Mouse (Mus musculus) midbrain, embryonic 11.5 days (tissue): ENCODE measurements around the gene Ugt1a9. TPM values are rescaled to one million over a fixed set of nuclear protein-coding genes. Genes with fewer than 3 reads are reported as not detected.
"Not testable (repeated sequence)": the region's sequence is repeated elsewhere in the genome, so short reads cannot be mapped to it uniquely, and the experiment has no call there.

ENCODE experiments used
- ATAC-seq: fragments of 200-750 bp; cut with Nextera tagmentation; 2 replicates; pipeline ENCODE4 v1.8.0; 2017; ENCODE audit warnings: moderate TSS enrichment, moderate library complexity; ENCODE audit not compliant: low FRiP score
- DNase-seq: peaks from one replicate; pipeline ENCODE4 v3.0.0; 2015; ENCODE audit warnings: low spot score; ENCODE audit errors: missing footprints
- H3K27ac ChIP-seq: fragments of 300-500 bp; sonication (generic); 2 replicates; pipeline ENCODE4 v1.5.1; 2014; ENCODE audit warnings: low read depth, low read length
- H3K27me3 ChIP-seq: fragments of 300-500 bp; sonication (generic); 2 replicates; pipeline ENCODE4 v1.6.1; 2014; ENCODE audit warnings: mild to moderate bottlenecking, low read length, moderate library complexity, mixed read lengths; ENCODE audit not compliant: control insufficient read depth, insufficient read depth
- H3K36me3 ChIP-seq: fragments of 300-500 bp; sonication (generic); 2 replicates; pipeline ENCODE4 v1.6.1; 2014; ENCODE audit warnings: mild to moderate bottlenecking, low read length, moderate library complexity, mixed read lengths; ENCODE audit not compliant: control insufficient read depth, insufficient read depth
- H3K4me1 ChIP-seq: fragments of 300-500 bp; sonication (generic); 2 replicates; pipeline ENCODE4 v1.6.1; 2014; ENCODE audit warnings: low read length; ENCODE audit not compliant: control insufficient read depth, insufficient read depth
- H3K4me2 ChIP-seq: fragments of 300-500 bp; sonication (generic); 2 replicates; pipeline ENCODE4 v1.6.1; 2014; ENCODE audit warnings: mild to moderate bottlenecking, moderate library complexity
- H3K4me3 ChIP-seq: fragments of 300-500 bp; sonication (generic); 2 replicates; pipeline ENCODE4 v1.5.1; 2014; ENCODE audit warnings: low read depth, low read length
- H3K9ac ChIP-seq: fragments of 300-500 bp; sonication (generic); 2 replicates; pipeline ENCODE4 v1.6.1; 2014; ENCODE audit warnings: low read length
- H3K9me3 ChIP-seq: fragments of 300-500 bp; sonication (generic); 2 replicates; pipeline ENCODE4 v1.6.1; 2016; ENCODE audit warnings: low read length; ENCODE audit not compliant: control insufficient read depth
- WGBS: fragments of 180-500 bp; shearing (Covaris S2); extraction: QIAGEN DNeasy Blood & Tissue Kit; methylation state at CpG from one replicate; pipeline ENCODE4 v1.1.7; 2014; 5-methylcytosine and 5-hydroxymethylcytosine counted together
- polyA plus RNA-seq: library from polyadenylated mRNA; unstranded; fragments of >200 nt; fragmentation: Nextera tagmentation; extraction: Ambion mirVana; gene quantifications from 2 replicates; pipeline ENCODE4 v1.2.1, GENCODE M21; 2014

The Ugt1a9 gene
- polyA plus RNA-seq, 1 experiment from 2014 or later = not detected

GRCm38 (mm10) chr1:88125827-88126360 is 55.3 kb downstream of the Ugt1a9 start:
- H3K9ac ChIP-seq, DNase-seq, ATAC-seq, H3K9me3 ChIP-seq, H3K27me3 ChIP-seq, H3K4me3 ChIP-seq, H3K4me1 ChIP-seq, H3K4me2 ChIP-seq, H3K36me3 ChIP-seq, H3K27ac ChIP-seq: not testable (repeated sequence)
- 84% methylated on average over 4 of the region's 4 CpGs for WGBS

GRCm38 (mm10) chr1:88129091-88129490 is 58.5 kb downstream of the Ugt1a9 start:
- not testable (repeated sequence) for H3K4me2 ChIP-seq, H3K4me3 ChIP-seq, H3K27ac ChIP-seq, DNase-seq, H3K9ac ChIP-seq, H3K27me3 ChIP-seq, ATAC-seq, H3K36me3 ChIP-seq, H3K4me1 ChIP-seq, H3K9me3 ChIP-seq
- 93% methylated on average over 2 of the region's 2 CpGs for WGBS

- not testable (repeated sequence) for H3K4me1 ChIP-seq, H3K9ac ChIP-seq, DNase-seq, H3K9me3 ChIP-seq, ATAC-seq, H3K4me2 ChIP-seq, H3K4me3 ChIP-seq, H3K27me3 ChIP-seq, H3K27ac ChIP-seq, H3K36me3 ChIP-seq
- 84% methylated on average over 1 of the region's 1 CpGs for WGBS
These were observed 59.6 kb downstream of the Ugt1a9 start for GRCm38 (mm10) chr1:88130223-88130622.

GRCm38 (mm10) chr1:88133908-88134456 is 63.4 kb downstream of the Ugt1a9 start:
- Histone ChIP-seq H3K4me3 (no peak overlapping the region), H3K27me3 (no peaks in the 10 kb centered on the region), H3K27ac (no peak overlapping the region), H3K9me3 (no peaks in the 10 kb centered on the region), H3K9ac (no peak overlapping the region), H3K4me2 (no peak overlapping the region), H3K4me1 (no peaks in the 10 kb centered on the region), H3K36me3 (no peaks in the 10 kb centered on the region)
- WGBS = 85% methylated on average over 3 of the region's 3 CpGs
- ATAC-seq = no peak
- DNase-seq = no peak

GRCm38 (mm10) chr1:88134457-88135011 is 63.9 kb downstream of the Ugt1a9 start, which contains the start of gene Ugt1a6a:
TSS of gene Ugt1a6a (plus strand) at chr1:88134809.
- not testable (repeated sequence) for H3K27ac ChIP-seq, H3K9ac ChIP-seq, H3K4me3 ChIP-seq, H3K9me3 ChIP-seq, H3K36me3 ChIP-seq, DNase-seq, H3K27me3 ChIP-seq, H3K4me1 ChIP-seq, ATAC-seq, H3K4me2 ChIP-seq
- WGBS = 49% methylated on average over 5 of the region's 5 CpGs

GRCm38 (mm10) chr1:88135229-88135904 is 64.8 kb downstream of the Ugt1a9 start:
- not testable (repeated sequence) for DNase-seq, H3K9me3 ChIP-seq, H3K27me3 ChIP-seq

GRCm38 (mm10) chr1:88136646-88137045 is 66.0 kb downstream of the Ugt1a9 start:
- no peaks in the 10 kb centered on the region for H3K36me3 ChIP-seq

More at GRCm38 (mm10) chr1:88135229-88135904, 64.8 kb downstream of the Ugt1a9 start:
- 92% methylated on average over 5 of the region's 6 CpGs for WGBS
- H3K27ac ChIP-seq, H3K36me3 ChIP-seq, ATAC-seq, H3K9ac ChIP-seq, H3K4me1 ChIP-seq, H3K4me3 ChIP-seq, H3K4me2 ChIP-seq: not testable (repeated sequence)

GRCm38 (mm10) chr1:88137264-88137663 is 66.7 kb downstream of the Ugt1a9 start:
- DNase-seq = no peak
- H3K9ac ChIP-seq = no peak overlapping the region
- no peaks in the 10 kb centered on the region for H3K27me3 ChIP-seq
- H3K4me1 ChIP-seq = no peaks in the 10 kb centered on the region
- no peak overlapping the region for H3K27ac ChIP-seq
- no peaks in the 10 kb centered on the region for H3K9me3 ChIP-seq
- H3K4me2 ChIP-seq = no peak overlapping the region
- H3K36me3 ChIP-seq = no peaks in the 10 kb centered on the region
- H3K4me3 ChIP-seq = no peak overlapping the region
- no peak for ATAC-seq
- 89% methylated on average over 3 of the region's 3 CpGs for WGBS

More at GRCm38 (mm10) chr1:88136646-88137045, 66.0 kb downstream of the Ugt1a9 start:
- Histone ChIP-seq H3K27me3 (no peaks in the 10 kb centered on the region), H3K9ac (no peak overlapping the region), H3K27ac (no peak overlapping the region), H3K4me3 (no peak overlapping the region), H3K4me2 (no peak overlapping the region), H3K9me3 (no peaks in the 10 kb centered on the region), H3K4me1 (no peaks in the 10 kb centered on the region)
- DNase-seq (no peak), ATAC-seq (no peak)
- WGBS = 81% methylated on average over 2 of the region's 2 CpGs

- Histone ChIP-seq H3K4me1 (no peaks in the 10 kb centered on the region), H3K4me3 (no peak overlapping the region), H3K9ac (no peak overlapping the region), H3K27ac (no peak overlapping the region), H3K4me2 (no peak overlapping the region), H3K9me3 (no peaks in the 10 kb centered on the region), H3K36me3 (no peaks in the 10 kb centered on the region), H3K27me3 (no peaks in the 10 kb centered on the region)
- WGBS = 91% methylated on average over 1 of the region's 1 CpGs
- DNase-seq (no peak), ATAC-seq (no peak)
These were observed 67.5 kb downstream of the Ugt1a9 start for GRCm38 (mm10) chr1:88138145-88138544.
